Mouse (Mus musculus) hindbrain, embryonic 10.5 days (tissue): ENCODE measurements at regions not wholly inside any gene's neighbourhood (a gene's known extent, or its start where the extent isn't known, plus 50 kb on each side); places are given as distances from the start of the nearest gene placed in this dataset.
"Not testable (repeated sequence)": the region's sequence is repeated elsewhere in the genome, so short reads cannot be mapped to it uniquely, and the experiment has no call there.

Experiments used
- DNase-seq: peaks from one replicate; pipeline ENCODE4 v3.0.0-alpha.2; 2017; ENCODE audit warnings: low spot score
- H3K27ac ChIP-seq: fragments of 300-500 bp; sonication (generic); 2 replicates; pipeline ENCODE4 v1.5.1; 2016; ENCODE audit warnings: mild to moderate bottlenecking, moderate library complexity
- H3K27me3 ChIP-seq: fragments of 300-500 bp; sonication (generic); 2 replicates; pipeline ENCODE4 v1.6.1; 2016; ENCODE audit warnings: mild to moderate bottlenecking; ENCODE audit not compliant: poor library complexity, insufficient read depth, severe bottlenecking
- H3K36me3 ChIP-seq: fragments of 300-500 bp; sonication (generic); 2 replicates; pipeline ENCODE4 v1.6.1; 2016; ENCODE audit warnings: mild to moderate bottlenecking, moderate library complexity
- H3K4me1 ChIP-seq: fragments of 300-500 bp; sonication (generic); replicated peaks from 2 replicates; pipeline ENCODE4 v1.6.1; 2016; ENCODE audit warnings: mild to moderate bottlenecking
- H3K4me3 ChIP-seq: fragments of 300-500 bp; sonication (generic); 2 replicates; pipeline ENCODE4 v1.5.1; 2016; ENCODE audit warnings: mild to moderate bottlenecking, moderate library complexity
- H3K9me3 ChIP-seq: fragments of 300-500 bp; sonication (generic); 2 replicates; pipeline ENCODE4 v1.6.1; 2016; ENCODE audit warnings: mild to moderate bottlenecking, moderate library complexity
- WGBS: fragments of 180-500 bp; shearing (Covaris S2); methylation state at CpG from one replicate; pipeline ENCODE4 v1.1.7; 2016; 5-methylcytosine and 5-hydroxymethylcytosine counted together

GRCm38 (mm10) chr10:99320797-99321196 lies 57.8 kb downstream of the Dusp6 start:
- no peak for DNase-seq
- no peaks in the 10 kb centered on the region for H3K36me3 ChIP-seq
- 92% methylated on average over 8 of the region's 8 CpGs for WGBS
- H3K4me3 ChIP-seq, result no peak overlapping the region
- no peaks in the 10 kb centered on the region for H3K27me3 ChIP-seq
- H3K4me1 ChIP-seq, result no peaks in the 10 kb centered on the region
- H3K27ac ChIP-seq, result no peak overlapping the region
- no peaks in the 10 kb centered on the region for H3K9me3 ChIP-seq

GRCm38 (mm10) chr10:99323358-99323757 lies 60.3 kb downstream of the Dusp6 start:
- no peak overlapping the region for H3K4me3 ChIP-seq
- no peaks in the 10 kb centered on the region for H3K4me1 ChIP-seq
- H3K36me3 ChIP-seq, result no peaks in the 10 kb centered on the region
- H3K27me3 ChIP-seq, result no peaks in the 10 kb centered on the region
- no peaks in the 10 kb centered on the region for H3K9me3 ChIP-seq
- WGBS, result 89% methylated on average over 8 of the region's 8 CpGs
- no peak for DNase-seq
- H3K27ac ChIP-seq, result no peak overlapping the region

- no peak overlapping the region for H3K4me3 ChIP-seq
- H3K27me3 ChIP-seq, result no peaks in the 10 kb centered on the region
- WGBS, result 93% methylated on average over 2 of the region's 2 CpGs
- no peaks in the 10 kb centered on the region for H3K9me3 ChIP-seq
- no peak for DNase-seq
- no peak overlapping the region for H3K27ac ChIP-seq
- H3K4me1 ChIP-seq, result no peaks in the 10 kb centered on the region
- H3K36me3 ChIP-seq, result no peaks in the 10 kb centered on the region
Measured at GRCm38 (mm10) chr10:99327501-99327900, 64.5 kb downstream of the Dusp6 start.

GRCm38 (mm10) chr10:99328568-99328967 lies 65.5 kb downstream of the Dusp6 start:
- H3K36me3 ChIP-seq, result no peaks in the 10 kb centered on the region
- DNase-seq, result no peak
- no peak overlapping the region for H3K27ac ChIP-seq
- no peaks in the 10 kb centered on the region for H3K9me3 ChIP-seq
- H3K4me1 ChIP-seq, result no peaks in the 10 kb centered on the region
- WGBS, result 94% methylated on average over 8 of the region's 8 CpGs
- H3K27me3 ChIP-seq, result no peaks in the 10 kb centered on the region
- no peak overlapping the region for H3K4me3 ChIP-seq

- Histone ChIP-seq H3K27me3 (no peaks in the 10 kb centered on the region), H3K4me1 (no peaks in the 10 kb centered on the region), H3K4me3 (no peak overlapping the region), H3K36me3 (no peaks in the 10 kb centered on the region), H3K27ac (no peak overlapping the region), H3K9me3 (no peaks in the 10 kb centered on the region)
- 91% methylated on average over 6 of the region's 6 CpGs for WGBS
- DNase-seq, result no peak
Measured at GRCm38 (mm10) chr10:99329469-99329868, 66.4 kb downstream of the Dusp6 start.

GRCm38 (mm10) chr10:99330519-99330918 lies 67.5 kb downstream of the Dusp6 start:
- H3K27me3 ChIP-seq, result no peaks in the 10 kb centered on the region
- no peak overlapping the region for H3K4me3 ChIP-seq
- H3K36me3 ChIP-seq, result no peaks in the 10 kb centered on the region
- no peaks in the 10 kb centered on the region for H3K4me1 ChIP-seq
- no peak for DNase-seq
- WGBS, result 37% methylated on average over 7 of the region's 7 CpGs
- no peak overlapping the region for H3K27ac ChIP-seq
- H3K9me3 ChIP-seq, result no peaks in the 10 kb centered on the region

GRCm38 (mm10) chr10:99331876-99332275 lies 68.8 kb downstream of the Dusp6 start:
- Histone ChIP-seq H3K4me1 (no peaks in the 10 kb centered on the region), H3K36me3 (no peaks in the 10 kb centered on the region), H3K4me3 (no peak overlapping the region), H3K9me3 (no peaks in the 10 kb centered on the region), H3K27ac (no peak overlapping the region), H3K27me3 (no peaks in the 10 kb centered on the region)
- no peak for DNase-seq
- WGBS, result 93% methylated on average over 12 of the region's 12 CpGs

- no peaks in the 10 kb centered on the region for H3K36me3 ChIP-seq
- WGBS, result 60% methylated on average over 5 of the region's 5 CpGs
- no peak overlapping the region for H3K27ac ChIP-seq
- DNase-seq, result no peak
- no peaks in the 10 kb centered on the region for H3K9me3 ChIP-seq
- H3K4me1 ChIP-seq, result no peaks in the 10 kb centered on the region
- no peaks in the 10 kb centered on the region for H3K27me3 ChIP-seq
- H3K4me3 ChIP-seq, result no peak overlapping the region
Measured at GRCm38 (mm10) chr10:99333831-99334230, 70.8 kb downstream of the Dusp6 start.

GRCm38 (mm10) chr10:99336091-99336490 lies 73.1 kb downstream of the Dusp6 start:
- H3K9me3 ChIP-seq, result no peaks in the 10 kb centered on the region
- no peaks in the 10 kb centered on the region for H3K36me3 ChIP-seq
- no peaks in the 10 kb centered on the region for H3K4me1 ChIP-seq
- DNase-seq, result no peak
- H3K27ac ChIP-seq, result no peak overlapping the region
- 90% methylated on average over 4 of the region's 4 CpGs for WGBS
- H3K27me3 ChIP-seq, result no peaks in the 10 kb centered on the region
- H3K4me3 ChIP-seq, result no peak overlapping the region

- WGBS, result 94% methylated on average over 8 of the region's 11 CpGs
- DNase-seq, result not testable (repeated sequence)
Measured at GRCm38 (mm10) chr10:99338790-99339189, 75.8 kb downstream of the Dusp6 start.

GRCm38 (mm10) chr10:99339291-99339912 lies 76.4 kb downstream of the Dusp6 start:
- DNase-seq, H3K27me3 ChIP-seq, H3K27ac ChIP-seq, H3K4me1 ChIP-seq, H3K9me3 ChIP-seq, H3K36me3 ChIP-seq, H3K4me3 ChIP-seq: not testable (repeated sequence)
- WGBS, result 95% methylated on average over 14 of the region's 19 CpGs

More at GRCm38 (mm10) chr10:99338790-99339189, 75.8 kb downstream of the Dusp6 start:
- H3K27ac ChIP-seq, H3K9me3 ChIP-seq, H3K36me3 ChIP-seq, H3K4me3 ChIP-seq, H3K4me1 ChIP-seq, H3K27me3 ChIP-seq: not testable (repeated sequence)

GRCm38 (mm10) chr10:99340057-99340456 lies 77.0 kb downstream of the Dusp6 start:
- H3K27me3 ChIP-seq, DNase-seq, H3K9me3 ChIP-seq, H3K36me3 ChIP-seq, H3K4me3 ChIP-seq, H3K27ac ChIP-seq, H3K4me1 ChIP-seq: not testable (repeated sequence)
- 98% methylated on average over 8 of the region's 25 CpGs for WGBS

GRCm38 (mm10) chr10:99349125-99349716 lies 86.2 kb downstream of the Dusp6 start:
- no peaks in the 10 kb centered on the region for H3K36me3 ChIP-seq
- no peaks in the 10 kb centered on the region for H3K9me3 ChIP-seq
- H3K27me3 ChIP-seq, result no peaks in the 10 kb centered on the region
- H3K4me1 ChIP-seq, result peaks cover 9% of the 10 kb centered on the region
- no peak overlapping the region for H3K4me3 ChIP-seq
- 78% methylated on average over 3 of the region's 3 CpGs for WGBS
- no peak for DNase-seq
- H3K27ac ChIP-seq, result no peak overlapping the region
